Mouse (Mus musculus) midbrain, embryonic 11.5 days (tissue): ENCODE measurements at regions not wholly inside any gene's neighbourhood (a gene's known extent, or its start where the extent isn't known, plus 50 kb on each side); places are given as distances from the start of the nearest gene placed in this dataset.
"Not testable (repeated sequence)": the region's sequence is repeated elsewhere in the genome, so short reads cannot be mapped to it uniquely, and the experiment has no call there.

Experiments
- ATAC-seq: fragments of 200-750 bp; cut with Nextera tagmentation; 2 replicates; pipeline ENCODE4 v1.8.0; 2017; ENCODE audit warnings: moderate TSS enrichment, moderate library complexity; ENCODE audit not compliant: low FRiP score
- DNase-seq: peaks from one replicate; pipeline ENCODE4 v3.0.0; 2015; ENCODE audit warnings: low spot score; ENCODE audit errors: missing footprints
- H3K27ac ChIP-seq: fragments of 300-500 bp; sonication (generic); 2 replicates; pipeline ENCODE4 v1.5.1; 2014; ENCODE audit warnings: low read depth, low read length
- H3K27me3 ChIP-seq: fragments of 300-500 bp; sonication (generic); 2 replicates; pipeline ENCODE4 v1.6.1; 2014; ENCODE audit warnings: mild to moderate bottlenecking, low read length, moderate library complexity, mixed read lengths; ENCODE audit not compliant: control insufficient read depth, insufficient read depth
- H3K36me3 ChIP-seq: fragments of 300-500 bp; sonication (generic); 2 replicates; pipeline ENCODE4 v1.6.1; 2014; ENCODE audit warnings: mild to moderate bottlenecking, low read length, moderate library complexity, mixed read lengths; ENCODE audit not compliant: control insufficient read depth, insufficient read depth
- H3K4me1 ChIP-seq: fragments of 300-500 bp; sonication (generic); 2 replicates; pipeline ENCODE4 v1.6.1; 2014; ENCODE audit warnings: low read length; ENCODE audit not compliant: control insufficient read depth, insufficient read depth
- H3K4me2 ChIP-seq: fragments of 300-500 bp; sonication (generic); 2 replicates; pipeline ENCODE4 v1.6.1; 2014; ENCODE audit warnings: mild to moderate bottlenecking, moderate library complexity
- H3K4me3 ChIP-seq: fragments of 300-500 bp; sonication (generic); 2 replicates; pipeline ENCODE4 v1.5.1; 2014; ENCODE audit warnings: low read depth, low read length
- H3K9ac ChIP-seq: fragments of 300-500 bp; sonication (generic); 2 replicates; pipeline ENCODE4 v1.6.1; 2014; ENCODE audit warnings: low read length
- H3K9me3 ChIP-seq: fragments of 300-500 bp; sonication (generic); 2 replicates; pipeline ENCODE4 v1.6.1; 2016; ENCODE audit warnings: low read length; ENCODE audit not compliant: control insufficient read depth
- WGBS: fragments of 180-500 bp; shearing (Covaris S2); extraction: QIAGEN DNeasy Blood & Tissue Kit; methylation state at CpG from one replicate; pipeline ENCODE4 v1.1.7; 2014; 5-methylcytosine and 5-hydroxymethylcytosine counted together

GRCm38 (mm10) chr5:91865365-91865764 is 97.5 kb downstream of the Rchy1 start:
- no peak for ATAC-seq
- no peak overlapping the region for H3K4me3 ChIP-seq
- 86% methylated on average over 3 of the region's 3 CpGs for WGBS
- no peaks in the 10 kb centered on the region for H3K27me3 ChIP-seq
- no peaks in the 10 kb centered on the region for H3K9me3 ChIP-seq
- H3K27ac ChIP-seq: no peak overlapping the region
- H3K9ac ChIP-seq: no peak overlapping the region
- no peak for DNase-seq
- no peaks in the 10 kb centered on the region for H3K36me3 ChIP-seq
- no peaks in the 10 kb centered on the region for H3K4me1 ChIP-seq
- H3K4me2 ChIP-seq: no peak overlapping the region

GRCm38 (mm10) chr5:91862843-91863242 is 100.0 kb downstream of the Rchy1 start:
- WGBS: 93% methylated on average over 3 of the region's 3 CpGs
- Histone ChIP-seq H3K4me1 (no peaks in the 10 kb centered on the region), H3K27me3 (no peaks in the 10 kb centered on the region), H3K4me2 (no peak overlapping the region), H3K9ac (no peak overlapping the region), H3K27ac (no peak overlapping the region), H3K36me3 (no peaks in the 10 kb centered on the region), H3K9me3 (no peaks in the 10 kb centered on the region), H3K4me3 (no peak overlapping the region)
- ATAC-seq (no peak), DNase-seq (peak; percentile 75)

GRCm38 (mm10) chr5:91862243-91862642 is 100.6 kb downstream of the Rchy1 start:
- DNase-seq (peak; percentile 17), ATAC-seq (no peak)
- Histone ChIP-seq H3K27ac (no peak overlapping the region), H3K4me2 (no peak overlapping the region), H3K27me3 (no peaks in the 10 kb centered on the region), H3K36me3 (no peaks in the 10 kb centered on the region), H3K9ac (no peak overlapping the region), H3K4me3 (no peak overlapping the region), H3K4me1 (no peaks in the 10 kb centered on the region), H3K9me3 (no peaks in the 10 kb centered on the region)
- WGBS: 88% methylated on average over 3 of the region's 3 CpGs

- 80% methylated on average over 11 of the region's 11 CpGs for WGBS
- Histone ChIP-seq H3K9me3 (no peaks in the 10 kb centered on the region), H3K4me2 (no peak overlapping the region), H3K9ac (no peak overlapping the region), H3K4me1 (no peaks in the 10 kb centered on the region), H3K27ac (no peak overlapping the region), H3K36me3 (no peaks in the 10 kb centered on the region), H3K4me3 (no peak overlapping the region), H3K27me3 (no peaks in the 10 kb centered on the region)
- DNase-seq (peak; percentile 26), ATAC-seq (no peak)
These were observed 101.3 kb downstream of the Rchy1 start for GRCm38 (mm10) chr5:91861440-91862187.

- no peak for ATAC-seq
- Histone ChIP-seq H3K27ac (no peak overlapping the region), H3K9ac (no peak overlapping the region), H3K9me3 (no peaks in the 10 kb centered on the region), H3K4me1 (no peaks in the 10 kb centered on the region), H3K4me3 (no peak overlapping the region), H3K4me2 (no peak overlapping the region), H3K27me3 (no peaks in the 10 kb centered on the region), H3K36me3 (no peaks in the 10 kb centered on the region)
- peak; percentile 8 for DNase-seq
- 74% methylated on average over 2 of the region's 2 CpGs for WGBS
These were observed 102.4 kb downstream of the Rchy1 start for GRCm38 (mm10) chr5:91860489-91860888.

- H3K36me3 ChIP-seq: no peaks in the 10 kb centered on the region
- peak; percentile 37 for DNase-seq
- 74% methylated on average over 4 of the region's 4 CpGs for WGBS
- no peak overlapping the region for H3K27ac ChIP-seq
- no peak for ATAC-seq
- H3K9ac ChIP-seq: no peak overlapping the region
- H3K9me3 ChIP-seq: no peaks in the 10 kb centered on the region
- H3K27me3 ChIP-seq: no peaks in the 10 kb centered on the region
- H3K4me1 ChIP-seq: no peaks in the 10 kb centered on the region
- H3K4me2 ChIP-seq: no peak overlapping the region
- no peak overlapping the region for H3K4me3 ChIP-seq
These were observed 110.5 kb downstream of the Rchy1 start for GRCm38 (mm10) chr5:91852330-91852729.

- H3K36me3 ChIP-seq, H3K4me2 ChIP-seq, H3K9me3 ChIP-seq, H3K4me3 ChIP-seq, ATAC-seq, H3K27me3 ChIP-seq, H3K27ac ChIP-seq, H3K4me1 ChIP-seq, H3K9ac ChIP-seq: not testable (repeated sequence)
- DNase-seq: peak; percentile 61
- 85% methylated on average over 4 of the region's 4 CpGs for WGBS
These were observed 111.9 kb downstream of the Rchy1 start for GRCm38 (mm10) chr5:91850862-91851569.

GRCm38 (mm10) chr5:91850440-91850839 is 112.4 kb downstream of the Rchy1 start:
- no peaks in the 10 kb centered on the region for H3K9me3 ChIP-seq
- no peaks in the 10 kb centered on the region for H3K4me1 ChIP-seq
- H3K36me3 ChIP-seq: no peaks in the 10 kb centered on the region
- DNase-seq (no peak), ATAC-seq (no peak)
- H3K4me3 ChIP-seq: no peak overlapping the region
- H3K4me2 ChIP-seq: no peak overlapping the region
- no peaks in the 10 kb centered on the region for H3K27me3 ChIP-seq
- WGBS: 88% methylated on average over 5 of the region's 5 CpGs
- H3K9ac ChIP-seq: no peak overlapping the region
- no peak overlapping the region for H3K27ac ChIP-seq

- WGBS: 80% methylated on average over 2 of the region's 2 CpGs
- H3K27me3 ChIP-seq: no peaks in the 10 kb centered on the region
- H3K27ac ChIP-seq: no peak overlapping the region
- H3K36me3 ChIP-seq: no peaks in the 10 kb centered on the region
- DNase-seq (peak; percentile 2), ATAC-seq (no peak)
- no peak overlapping the region for H3K4me2 ChIP-seq
- H3K9ac ChIP-seq: no peak overlapping the region
- no peaks in the 10 kb centered on the region for H3K9me3 ChIP-seq
- H3K4me1 ChIP-seq: no peaks in the 10 kb centered on the region
- H3K4me3 ChIP-seq: no peak overlapping the region
These were observed 113.3 kb downstream of the Rchy1 start for GRCm38 (mm10) chr5:91849533-91849932.
